Mouse (Mus musculus): ENCODE data around the gene Slc6a6. TPM values are rescaled to one million over a fixed set of nuclear protein-coding genes. Genes with fewer than 3 reads are reported as not detected.

Slc6a6 gene
- total and polyA plus RNA-seq, 3 experiments = 28.4 to 56.0 (median 31.3) TPM

DNA sequence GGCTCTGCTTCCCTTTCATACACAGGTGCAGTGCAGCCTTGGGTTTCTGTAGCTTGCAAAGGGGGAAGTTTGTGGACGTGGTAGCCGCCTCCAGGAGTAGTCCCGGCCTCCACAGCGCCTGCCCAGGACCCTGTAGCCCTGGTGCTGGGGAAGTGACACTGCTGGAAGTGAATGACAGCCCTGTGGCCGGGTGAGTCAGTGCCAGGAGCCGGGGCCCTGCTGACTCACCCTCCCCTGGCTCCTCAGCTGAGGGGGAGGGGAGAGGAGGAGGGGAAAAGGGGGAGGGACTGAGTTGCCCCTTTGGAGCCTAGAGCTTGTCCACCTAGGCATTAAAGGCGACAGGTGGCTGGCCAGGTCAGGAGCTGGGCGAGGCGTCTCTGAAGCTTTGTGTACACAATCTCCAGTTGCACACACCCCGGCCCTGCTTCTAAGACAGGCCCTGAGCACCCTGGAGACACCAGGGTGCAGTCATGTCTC is 29.0 kb downstream of the Slc6a6 start (continued):
- peak; percentile 21; the same call in 1 of the 2 replicates for TF ChIP-seq MAFK (IDR thresholded peaks at IDR 0.05; ENCODE audit: insufficient replicate concordance, low read length)

DNA sequence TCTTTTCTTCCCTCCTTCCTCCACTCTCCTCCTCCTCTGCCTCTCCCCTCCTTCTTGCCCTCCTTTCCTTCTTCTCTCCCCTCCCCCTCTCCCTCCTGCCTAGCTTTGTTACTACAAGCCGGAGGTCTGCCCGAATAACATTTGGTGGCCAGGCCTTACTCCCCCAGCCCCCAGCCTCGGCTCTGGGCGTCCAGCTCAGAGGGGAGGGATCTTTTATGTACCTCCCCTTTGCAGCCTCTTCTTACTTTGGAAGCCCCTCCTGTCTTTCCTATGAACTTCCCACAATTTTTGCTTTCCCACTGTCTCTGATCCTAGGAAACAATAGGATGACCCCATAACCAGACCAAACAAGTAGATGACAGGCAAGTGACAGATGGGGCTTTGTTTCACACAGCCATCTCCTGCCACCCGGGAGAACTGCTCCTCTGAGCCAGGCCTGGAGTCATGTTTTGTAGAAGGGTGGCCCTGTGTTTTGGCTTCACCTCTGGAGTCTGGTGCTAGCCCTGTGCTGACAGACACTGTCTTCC is 29.6 kb downstream of the Slc6a6 start:
- H3K9me3 ChIP-seq (replicated peaks; ENCODE audit: low read length) = peaks cover 3% of the 10 kb centered on the region
- H3K27ac ChIP-seq (ENCODE audit: insufficient read depth, low read depth) = peak overlapping the region; percentile 62
- TF ChIP-seq GABPA (IDR thresholded peaks at IDR 0.05; ENCODE audit: insufficient replicate concordance, low read depth, low read length) (no peak), ETS1 (conservative IDR thresholded peaks at IDR 0.05; ENCODE audit: low read depth, low read length) (no peak), RAD21 (IDR thresholded peaks at IDR 0.05; ENCODE audit: low read depth, low read length) (no peak), CHD2 (IDR thresholded peaks at IDR 0.05; ENCODE audit: low read length) (no peak), MAZ (IDR thresholded peaks at IDR 0.05; ENCODE audit: low read depth, low read length) (no peak), EP300 (IDR thresholded peaks at IDR 0.05; ENCODE audit: low read length) (no peak), CTCF (conservative IDR thresholded peaks at IDR 0.05 in 1 of 2, IDR thresholded peaks at IDR 0.05 in 1 of 2; ENCODE audit: low read depth in 2 of 2, low read length in 2 of 2) (no peak), NRF1 (IDR thresholded peaks at IDR 0.05; ENCODE audit: low read depth, low read length) (no peak), ZNF384 (IDR thresholded peaks at IDR 0.05; ENCODE audit: low read depth, low read length) (no peak), JUND (conservative IDR thresholded peaks at IDR 0.05; ENCODE audit: low read depth, low read length) (no peak), MXI1 (IDR thresholded peaks at IDR 0.05; ENCODE audit: low read depth, low read length) (no peak), TCF12 (IDR thresholded peaks at IDR 0.05; ENCODE audit: low read depth, low read length) (no peak), TBP (conservative IDR thresholded peaks at IDR 0.05; ENCODE audit: low read depth, low read length) (no peak), UBTF (IDR thresholded peaks at IDR 0.05; ENCODE audit: low read depth, low read length) (no peak), MAX (IDR thresholded peaks at IDR 0.05; ENCODE audit: low read length) (no peak), KAT2A (IDR thresholded peaks at IDR 0.05; ENCODE audit: insufficient replicate concordance, low read length) (no peak), IRF4 (IDR thresholded peaks at IDR 0.05; ENCODE audit: low read depth, low read length) (no peak), RCOR1 (conservative IDR thresholded peaks at IDR 0.05; ENCODE audit: low read depth, low read length) (no peak), POLR2A (IDR thresholded peaks at IDR 0.05; ENCODE audit: low read depth, low read length) (no peak), SIN3A (IDR thresholded peaks at IDR 0.05; ENCODE audit: low read length) (no peak)
- no peak for DNase-seq (ENCODE audit: extremely low read depth)
- H3K4me1 ChIP-seq (ENCODE audit: control insufficient read depth in 1 of 2, insufficient read depth in 2 of 2) = peaks cover 18 to 57% of the 10 kb centered on the region in 2 experiments
- H3K27me3 ChIP-seq (replicated peaks) = no peaks in the 10 kb centered on the region
- in situ Hi-C loops (cut with MboI; ENCODE audit: low pct_ligation_motif_present, low pct_unique_long_range_greater_than_20kb, low sequenced_read_pairs) (no loop called here), dilution Hi-C loops (cut with MboI; ENCODE audit: extremely low pct_ligation_motif_present, extremely low pct_unique_long_range_greater_than_20kb, low sequenced_read_pairs) (no loop called here)
- H3K4me2 ChIP-seq (ENCODE audit: insufficient read depth, low read depth, poor library complexity, severe bottlenecking) = peak overlapping the region; percentile 14; the same call in 1 of the 2 replicates
- peaks cover 4 to 66% of the 10 kb centered on the region in 2 experiments for H3K36me3 ChIP-seq (replicated peaks in 1 of 2; ENCODE audit: control insufficient read depth in 1 of 2, insufficient read depth in 1 of 2, low read length in 1 of 2)
- H3K79me2 ChIP-seq (replicated peaks; ENCODE audit: control insufficient read depth, extremely low read depth, insufficient read depth, poor library complexity, severe bottlenecking) = no peaks in the 10 kb centered on the region
- no peak overlapping the region for H3K9ac ChIP-seq (ENCODE audit: insufficient read depth, low read depth)
- no peak overlapping the region for H3K4me3 ChIP-seq (replicated peaks in 1 of 3; ENCODE audit: low read depth in 2 of 3, low read length in 2 of 3, poor library complexity in 1 of 3)
